Mouse (Mus musculus): ENCODE results near the gene Lrit3. TPM values are rescaled to one million over a fixed set of nuclear protein-coding genes. Genes with fewer than 3 reads are reported as not detected.
"Not testable (repeated sequence)": the region's sequence is repeated elsewhere in the genome, so short reads cannot be mapped to it uniquely, and the experiment has no call there.

Gene Lrit3
- polyA plus RNA-seq, 1 experiment: 0.09 TPM

DNA sequence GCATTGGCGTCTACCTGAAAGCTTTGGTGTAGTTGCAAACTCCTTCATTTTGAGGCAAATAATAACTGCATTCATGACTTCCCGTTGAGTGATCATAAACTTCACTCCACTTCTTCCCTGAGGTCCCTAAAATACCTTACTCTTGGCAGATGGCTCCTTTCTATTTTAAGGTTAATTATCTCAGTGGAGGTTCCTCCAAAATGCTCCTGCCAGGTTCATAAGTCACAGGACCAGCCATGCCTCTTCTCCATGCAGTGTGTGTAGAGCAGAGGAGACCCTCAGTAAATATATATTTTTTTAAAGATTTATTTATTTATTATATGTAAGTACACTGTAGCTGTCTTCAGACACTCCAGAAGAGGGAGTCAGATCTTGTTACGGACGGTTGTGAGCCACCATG lies 37.7 kb downstream of the Lrit3 start:
- Histone ChIP-seq H3K4me1 (replicated peaks; ENCODE audit: control insufficient read depth, insufficient read depth, low read length) (no peaks in the 10 kb centered on the region), H3K4me3 (ENCODE audit: control insufficient read depth, insufficient read depth, low read length) (no peak overlapping the region), H3K27ac (ENCODE audit: control insufficient read depth, insufficient read depth, low read length) (no peak overlapping the region), H3K27me3 (ENCODE audit: control insufficient read depth, insufficient read depth, low read length) (no peaks in the 10 kb centered on the region), H3K36me3 (ENCODE audit: control insufficient read depth, insufficient read depth, low read length) (no peaks in the 10 kb centered on the region)
- no peak for DNase-seq
- no peak for TF ChIP-seq CTCF (IDR thresholded peaks at IDR 0.05; ENCODE audit: borderline replicate concordance, control insufficient read depth, extremely low read depth, insufficient read depth, low read length, poor library complexity)
- TF ChIP-seq POLR2A (IDR thresholded peaks at IDR 0.05; ENCODE audit: control insufficient read depth, extremely low read depth, insufficient read depth, low read length, poor library complexity): no peak
- WGBS: 85% methylated on average over 4 of the region's 4 CpGs

DNA sequence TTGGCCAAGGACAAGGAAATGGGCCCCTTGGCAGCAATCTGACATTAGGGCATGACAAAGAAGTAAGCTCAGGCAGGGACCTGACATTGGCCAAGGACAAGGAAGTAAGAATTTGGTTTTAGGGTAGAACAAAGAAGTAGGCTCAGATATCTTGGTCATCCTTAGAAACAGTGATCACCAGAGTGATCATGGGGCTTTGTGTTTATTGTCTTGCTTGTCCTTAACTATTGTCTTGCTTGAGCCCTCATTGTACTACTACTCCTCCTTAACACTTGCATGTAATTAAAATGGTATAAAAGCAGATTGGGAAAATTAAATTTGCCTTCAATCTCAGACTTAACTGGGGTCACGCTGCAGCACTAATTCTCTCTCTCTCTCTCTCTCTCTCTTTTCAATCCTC lies 46.2 kb downstream of the Lrit3 start:
- not testable (repeated sequence) for H3K4me3 ChIP-seq (ENCODE audit: control insufficient read depth, insufficient read depth, low read length); DNase-seq; H3K4me1 ChIP-seq (replicated peaks; ENCODE audit: control insufficient read depth, insufficient read depth, low read length); H3K27me3 ChIP-seq (ENCODE audit: control insufficient read depth, insufficient read depth, low read length); H3K36me3 ChIP-seq (ENCODE audit: control insufficient read depth, insufficient read depth, low read length); H3K27ac ChIP-seq (ENCODE audit: control insufficient read depth, insufficient read depth, low read length)
- WGBS: 98% methylated on average over 1 of the region's 1 CpGs

- no peaks in the 10 kb centered on the region for H3K4me1 ChIP-seq (replicated peaks; ENCODE audit: control insufficient read depth, insufficient read depth, low read length)
- no peak within 1 kb of the TSS for H3K27ac ChIP-seq (ENCODE audit: control insufficient read depth, insufficient read depth, low read length)
- H3K36me3 ChIP-seq (ENCODE audit: control insufficient read depth, insufficient read depth, low read length): no peaks in the 10 kb centered on the region
- H3K27me3 ChIP-seq (ENCODE audit: control insufficient read depth, insufficient read depth, low read length): no peaks in the 10 kb centered on the region
- TF ChIP-seq CTCF (IDR thresholded peaks at IDR 0.05; ENCODE audit: borderline replicate concordance, control insufficient read depth, extremely low read depth, insufficient read depth, low read length, poor library complexity) (no peak), POLR2A (IDR thresholded peaks at IDR 0.05; ENCODE audit: control insufficient read depth, extremely low read depth, insufficient read depth, low read length, poor library complexity) (no peak)
- DNase-seq: no peak
- WGBS: 13% methylated on average over 20 of the region's 20 CpGs
- H3K4me3 ChIP-seq (ENCODE audit: control insufficient read depth, insufficient read depth, low read length): no peak within 1 kb of the TSS
Measured at GRCm38 (mm10) chr3:129754650-129755604, 48.9 kb downstream of the Lrit3 start, which contains the start of gene Egf. Gene Egf, minus strand, starts transcription at chr3:129755316.

DNA sequence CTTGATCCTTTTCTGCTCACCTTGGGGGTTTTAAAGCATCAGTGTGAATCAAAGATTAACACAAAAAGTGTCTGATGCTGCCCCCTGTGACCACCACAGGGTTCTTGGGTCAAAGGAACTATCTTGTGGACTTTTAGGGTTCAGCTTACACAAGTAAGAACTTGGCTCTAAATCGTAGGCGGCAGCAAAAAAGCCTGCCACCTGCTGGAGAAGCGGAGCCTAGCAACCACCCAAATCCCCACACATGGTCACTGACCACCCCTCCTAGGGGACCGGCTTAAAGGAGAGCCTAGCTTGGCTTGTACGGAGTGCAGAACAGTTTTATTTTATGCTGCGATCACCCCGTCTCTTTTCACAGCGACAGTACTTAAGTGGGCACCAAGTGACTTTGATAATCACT lies 59.0 kb downstream of the Lrit3 start:
- Histone ChIP-seq H3K36me3 (ENCODE audit: control insufficient read depth, insufficient read depth, low read length) (no peaks in the 10 kb centered on the region), H3K4me3 (ENCODE audit: control insufficient read depth, insufficient read depth, low read length) (no peak overlapping the region), H3K4me1 (replicated peaks; ENCODE audit: control insufficient read depth, insufficient read depth, low read length) (no peaks in the 10 kb centered on the region), H3K27ac (ENCODE audit: control insufficient read depth, insufficient read depth, low read length) (no peak overlapping the region), H3K27me3 (ENCODE audit: control insufficient read depth, insufficient read depth, low read length) (no peaks in the 10 kb centered on the region)
- DNase-seq: peak; percentile 40
- TF ChIP-seq POLR2A (IDR thresholded peaks at IDR 0.05; ENCODE audit: control insufficient read depth, extremely low read depth, insufficient read depth, low read length, poor library complexity) (no peak), CTCF (IDR thresholded peaks at IDR 0.05; ENCODE audit: borderline replicate concordance, control insufficient read depth, extremely low read depth, insufficient read depth, low read length, poor library complexity) (0 out of 2 replicates have a peak, but pooled peaks have one; percentile 52)
- WGBS: 63% methylated on average over 8 of the region's 8 CpGs

GRCm38 (mm10) chr3:129742781-129743180 lies 61.0 kb downstream of the Lrit3 start:
- Histone ChIP-seq H3K27me3 (ENCODE audit: control insufficient read depth, insufficient read depth, low read length) (no peaks in the 10 kb centered on the region), H3K4me3 (ENCODE audit: control insufficient read depth, insufficient read depth, low read length) (no peak overlapping the region), H3K4me1 (replicated peaks; ENCODE audit: control insufficient read depth, insufficient read depth, low read length) (no peaks in the 10 kb centered on the region), H3K36me3 (ENCODE audit: control insufficient read depth, insufficient read depth, low read length) (no peaks in the 10 kb centered on the region), H3K27ac (ENCODE audit: control insufficient read depth, insufficient read depth, low read length) (no peak overlapping the region)
- TF ChIP-seq POLR2A (IDR thresholded peaks at IDR 0.05; ENCODE audit: control insufficient read depth, extremely low read depth, insufficient read depth, low read length, poor library complexity) (no peak), CTCF (IDR thresholded peaks at IDR 0.05; ENCODE audit: borderline replicate concordance, control insufficient read depth, extremely low read depth, insufficient read depth, low read length, poor library complexity) (no peak)
- 70% methylated on average over 6 of the region's 6 CpGs for WGBS
- DNase-seq: no peak

DNA sequence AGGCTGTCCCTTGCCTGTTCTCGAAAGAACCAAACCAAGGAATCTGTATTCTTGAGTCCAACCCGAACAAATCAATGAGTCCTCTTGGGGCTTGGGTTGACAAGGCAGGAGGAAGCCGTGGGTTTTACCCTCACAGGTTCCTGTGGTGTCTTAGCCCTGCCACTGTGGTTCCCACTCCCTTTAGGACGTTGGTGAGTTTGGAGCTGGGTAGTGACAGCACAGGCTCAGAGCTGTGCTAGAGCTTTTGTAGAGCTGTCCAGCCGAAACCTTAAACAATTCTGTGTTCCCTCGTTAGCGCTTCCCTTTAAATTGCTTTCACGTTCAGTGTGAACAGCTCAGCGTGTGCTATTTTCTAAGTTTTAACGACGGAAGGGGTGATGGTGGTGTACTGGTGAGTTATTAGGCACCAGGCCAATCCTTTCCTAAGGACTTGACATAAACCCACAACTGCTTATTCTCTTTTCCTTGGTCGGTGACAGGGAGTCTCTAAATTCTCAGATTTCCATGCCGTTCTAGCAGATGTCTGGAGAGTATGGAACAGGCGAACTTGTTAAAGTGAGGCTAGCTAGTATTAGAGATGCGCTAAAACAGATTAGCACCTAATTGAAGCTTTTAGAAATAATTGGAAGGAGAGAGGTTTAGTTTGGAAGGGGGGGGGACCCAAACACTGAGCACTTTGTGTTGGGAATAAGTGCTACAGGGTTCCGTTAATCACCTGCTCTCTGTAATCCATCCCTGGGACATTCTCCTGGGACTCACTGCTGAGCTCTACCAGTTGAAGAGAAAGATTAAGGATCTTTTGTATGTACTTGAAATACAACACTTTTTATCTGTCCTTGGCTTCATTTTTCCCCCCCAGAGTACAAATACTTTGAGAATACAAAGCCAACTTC lies 65.3 kb downstream of the Lrit3 start:
- Histone ChIP-seq H3K4me3 (ENCODE audit: control insufficient read depth, insufficient read depth, low read length) (no peak overlapping the region), H3K27ac (ENCODE audit: control insufficient read depth, insufficient read depth, low read length) (no peak overlapping the region), H3K36me3 (ENCODE audit: control insufficient read depth, insufficient read depth, low read length) (no peaks in the 10 kb centered on the region), H3K4me1 (replicated peaks; ENCODE audit: control insufficient read depth, insufficient read depth, low read length) (no peaks in the 10 kb centered on the region), H3K27me3 (ENCODE audit: control insufficient read depth, insufficient read depth, low read length) (no peaks in the 10 kb centered on the region)
- no peak for DNase-seq
- TF ChIP-seq CTCF (IDR thresholded peaks at IDR 0.05; ENCODE audit: borderline replicate concordance, control insufficient read depth, extremely low read depth, insufficient read depth, low read length, poor library complexity): no peak
- no peak for TF ChIP-seq POLR2A (IDR thresholded peaks at IDR 0.05; ENCODE audit: control insufficient read depth, extremely low read depth, insufficient read depth, low read length, poor library complexity)
- 72% methylated on average over 16 of the region's 16 CpGs for WGBS

Other genes starting within 250 kb of the Lrit3 start
- 1.2 and 4.1 TPM in 2 replicates for gene Egf, start 48.7 kb downstream of the Lrit3 start, polyA plus RNA-seq (2012; rRNA removed)
- 0.08 and 0.09 TPM in 2 replicates for gene Rrh, start 18.6 kb upstream of the Lrit3 start, polyA plus RNA-seq (2012; rRNA removed)
- 36.4 and 46.7 TPM in 2 replicates for gene Gar1, start 27.4 kb upstream of the Lrit3 start, polyA plus RNA-seq (2012; rRNA removed)
- gene Cfi, start 31.9 kb upstream of the Lrit3 start, polyA plus RNA-seq (2012; rRNA removed): 0.22 and 0.54 TPM in 2 replicates
- gene Pla2g12a, start 74.6 kb upstream of the Lrit3 start, polyA plus RNA-seq (2012; rRNA removed): 67.0 and 89.3 TPM in 2 replicates
- gene Casp6, start 97.4 kb upstream of the Lrit3 start, polyA plus RNA-seq (2012; rRNA removed): 82.6 and 86.1 TPM in 2 replicates
- gene Mcub, start 166.2 kb upstream of the Lrit3 start, polyA plus RNA-seq (2012; rRNA removed): 11.6 and 13.1 TPM in 2 replicates

Measured in thymus, adult 2 months (tissue).